Mouse (Mus musculus): ENCODE measurements around the gene Anks1b.

DNA sequence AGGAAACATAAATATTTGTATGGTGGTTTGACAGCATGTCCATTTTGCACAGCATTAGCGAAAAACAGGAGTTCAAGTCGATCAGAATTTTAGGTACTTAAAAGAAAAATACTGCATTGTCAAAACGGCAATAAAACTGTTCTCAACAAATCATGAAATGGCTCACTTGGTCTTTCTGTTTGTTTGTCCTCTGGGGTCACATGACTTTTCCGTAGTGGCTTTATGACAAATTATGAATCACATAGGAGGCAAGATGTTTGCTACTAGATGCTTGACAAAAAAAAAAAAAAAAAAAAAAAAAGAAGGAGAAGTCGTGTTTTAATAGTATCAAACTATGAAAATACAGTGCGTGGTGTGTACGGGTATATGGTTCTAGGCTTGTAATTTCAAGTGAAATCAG, 495.7 kb downstream of the Anks1b start:
- TF ChIP-seq POLR2A (IDR thresholded peaks at IDR 0.05; ENCODE audit: low read depth, low read length) (no peak), CTCF (conservative IDR thresholded peaks at IDR 0.05; ENCODE audit: insufficient read depth, insufficient read length, low read depth, low read length) (no peak)

Measured in kidney, adult 2 months (tissue).